Mouse (Mus musculus) limb, embryonic 10.5 days (tissue): ENCODE measurements around the gene Syn3. TPM values are rescaled to one million over a fixed set of nuclear protein-coding genes. Genes with fewer than 3 reads are reported as not detected.

Source experiments
- DNase-seq: peaks from one replicate; pipeline ENCODE4 v3.0.0-alpha.2; 2017; ENCODE audit warnings: low spot score
- H3K27ac ChIP-seq: fragments of 300-500 bp; sonication (generic); 2 replicates; pipeline ENCODE4 v1.5.1; 2016; ENCODE audit warnings: mild to moderate bottlenecking
- H3K27me3 ChIP-seq: fragments of 300-500 bp; sonication (generic); 2 replicates; pipeline ENCODE4 v1.6.1; 2016; ENCODE audit warnings: low read depth, mild to moderate bottlenecking; ENCODE audit not compliant: poor library complexity, severe bottlenecking
- H3K36me3 ChIP-seq: fragments of 300-500 bp; sonication (generic); 2 replicates; pipeline ENCODE4 v1.6.1; 2016; ENCODE audit warnings: mild to moderate bottlenecking, moderate library complexity
- H3K4me1 ChIP-seq: fragments of 300-500 bp; sonication (generic); 2 replicates; pipeline ENCODE4 v1.6.1; 2016
- H3K4me3 ChIP-seq: fragments of 300-500 bp; sonication (generic); 2 replicates; pipeline ENCODE4 v1.5.1; 2016; ENCODE audit warnings: mild to moderate bottlenecking, moderate library complexity
- H3K9me3 ChIP-seq: fragments of 300-500 bp; sonication (generic); replicated peaks from 2 replicates; pipeline ENCODE4 v1.6.1; 2016; ENCODE audit warnings: mild to moderate bottlenecking
- WGBS: fragments of 180-500 bp; shearing (Covaris S2); methylation state at CpG from one replicate; pipeline ENCODE4 v1.1.7; 2016; 5-methylcytosine and 5-hydroxymethylcytosine counted together
- polyA plus RNA-seq: library from polyadenylated mRNA; unstranded; fragments of >200 nt; fragmentation: Nextera tagmentation; extraction: Ambion mirVana; gene quantifications from 2 replicates; pipeline ENCODE4 v1.2.1, GENCODE M21; 2016

The Syn3 gene
- polyA plus RNA-seq, 1 experiment from 2014 or later, result 3.6 TPM

DNA sequence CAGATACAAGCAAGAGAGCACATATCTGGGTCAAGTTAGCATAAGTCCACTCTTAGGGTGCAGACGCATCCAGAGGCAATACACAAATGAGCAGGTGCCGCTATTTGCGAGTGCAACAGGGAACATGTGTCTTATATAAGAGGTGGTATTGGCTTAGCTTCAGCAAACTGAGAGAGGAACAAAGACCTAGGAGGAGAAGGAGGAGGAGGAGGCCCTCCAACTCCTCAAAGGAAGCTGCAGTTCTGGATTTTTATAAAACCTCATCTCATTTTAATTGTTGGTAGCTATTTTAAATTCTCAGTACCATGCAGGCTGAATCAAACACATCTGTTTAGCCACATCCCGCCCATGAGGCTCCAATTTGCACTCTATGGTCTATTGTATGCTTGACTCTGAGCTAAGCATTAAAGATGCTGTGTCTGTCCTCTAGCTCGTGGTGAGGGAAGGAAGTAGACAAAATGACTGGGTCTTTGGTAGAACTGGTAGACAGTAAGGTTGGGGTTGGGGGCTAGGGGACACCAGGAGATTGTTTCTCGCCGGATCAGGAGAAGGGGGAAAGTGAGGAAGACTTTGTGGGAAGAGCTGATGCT is 219.0 kb downstream of the Syn3 start:
- 0 out of 2 replicates have a peak overlapping the region, but pooled peaks have one; percentile 36 for H3K27ac ChIP-seq
- no peak overlapping the region for H3K4me3 ChIP-seq
- DNase-seq, result no peak
- no peaks in the 10 kb centered on the region for H3K36me3 ChIP-seq
- H3K9me3 ChIP-seq, result no peaks in the 10 kb centered on the region
- 88% methylated on average over 7 of the region's 7 CpGs for WGBS
- H3K27me3 ChIP-seq, result no peaks in the 10 kb centered on the region
- peaks cover 16% of the 10 kb centered on the region for H3K4me1 ChIP-seq

DNA sequence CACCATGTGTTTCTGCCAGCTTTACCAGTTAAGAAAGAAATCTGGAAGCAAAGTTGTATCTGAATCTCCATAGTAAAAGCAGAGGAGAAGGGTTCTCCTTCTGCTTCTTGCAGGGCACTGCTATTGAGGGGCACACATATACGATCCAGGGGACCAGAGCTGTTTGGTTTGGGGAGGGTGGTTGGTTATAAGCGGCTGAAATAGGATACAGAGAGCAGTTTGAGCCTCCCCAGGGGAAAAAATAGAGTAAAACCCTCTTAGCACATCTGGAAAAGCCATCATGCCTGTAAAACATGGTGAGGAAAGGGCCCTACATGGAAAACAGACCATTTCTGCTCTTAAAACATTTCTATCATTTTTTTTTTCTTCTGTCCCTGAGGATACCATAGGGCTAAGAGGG is 220.2 kb downstream of the Syn3 start:
- H3K9me3 ChIP-seq, result no peaks in the 10 kb centered on the region
- peaks cover 24% of the 10 kb centered on the region for H3K4me1 ChIP-seq
- H3K27me3 ChIP-seq, result no peaks in the 10 kb centered on the region
- WGBS, result 79% methylated on average over 2 of the region's 2 CpGs
- H3K4me3 ChIP-seq, result no peak overlapping the region
- H3K27ac ChIP-seq, result peak overlapping the region; percentile 53; the same call in 1 of the 2 replicates
- DNase-seq, result no peak
- no peaks in the 10 kb centered on the region for H3K36me3 ChIP-seq

DNA sequence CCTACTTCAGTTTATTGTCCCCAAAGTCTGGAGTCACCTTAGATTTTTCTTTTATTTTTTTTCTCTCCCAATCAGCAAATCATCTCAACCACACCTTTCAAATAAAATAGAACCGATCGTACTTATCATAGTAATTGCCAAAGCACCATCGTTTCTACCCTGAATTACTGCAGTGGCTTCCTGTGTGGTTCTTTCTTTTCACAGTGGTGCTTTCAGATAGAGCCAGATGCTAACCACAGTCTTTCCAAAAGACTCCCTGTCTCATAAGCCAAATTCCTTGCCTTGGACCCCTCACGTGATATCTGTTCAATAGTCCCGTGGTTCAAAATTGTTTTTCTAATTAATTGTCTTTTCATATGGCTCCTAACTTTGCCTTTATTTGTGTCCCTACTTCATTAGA is 221.4 kb downstream of the Syn3 start:
- no peak for DNase-seq
- Histone ChIP-seq H3K4me3 (no peak overlapping the region), H3K9me3 (no peaks in the 10 kb centered on the region), H3K27ac (no peak overlapping the region), H3K27me3 (no peaks in the 10 kb centered on the region), H3K36me3 (no peaks in the 10 kb centered on the region), H3K4me1 (peaks cover 27% of the 10 kb centered on the region)
- 94% methylated on average over 5 of the region's 5 CpGs for WGBS

DNA sequence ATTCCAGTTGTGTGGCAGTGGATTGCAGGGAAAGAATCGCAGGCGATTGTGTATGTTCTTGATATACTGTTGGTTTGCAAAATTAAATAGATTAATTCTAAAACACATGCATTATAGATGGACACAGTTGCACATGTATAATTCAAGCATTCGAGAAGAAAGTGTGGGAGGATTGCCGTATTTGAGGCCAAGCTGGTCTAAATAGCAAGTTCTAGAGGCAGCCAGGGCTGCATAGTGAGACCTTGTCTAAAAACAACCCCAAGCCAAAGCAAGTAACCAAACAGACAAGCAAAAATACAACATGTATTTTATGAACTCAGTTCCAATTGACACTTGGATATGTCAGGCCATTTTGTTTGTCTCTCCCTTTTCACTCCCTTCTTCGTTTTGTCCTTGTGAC is 223.1 kb downstream of the Syn3 start:
- peaks cover 27% of the 10 kb centered on the region for H3K4me1 ChIP-seq
- H3K4me3 ChIP-seq, result no peak overlapping the region
- DNase-seq, result no peak
- WGBS, result 97% methylated on average over 5 of the region's 5 CpGs
- no peaks in the 10 kb centered on the region for H3K27me3 ChIP-seq
- H3K36me3 ChIP-seq, result no peaks in the 10 kb centered on the region
- H3K9me3 ChIP-seq, result no peaks in the 10 kb centered on the region
- no peak overlapping the region for H3K27ac ChIP-seq

DNA sequence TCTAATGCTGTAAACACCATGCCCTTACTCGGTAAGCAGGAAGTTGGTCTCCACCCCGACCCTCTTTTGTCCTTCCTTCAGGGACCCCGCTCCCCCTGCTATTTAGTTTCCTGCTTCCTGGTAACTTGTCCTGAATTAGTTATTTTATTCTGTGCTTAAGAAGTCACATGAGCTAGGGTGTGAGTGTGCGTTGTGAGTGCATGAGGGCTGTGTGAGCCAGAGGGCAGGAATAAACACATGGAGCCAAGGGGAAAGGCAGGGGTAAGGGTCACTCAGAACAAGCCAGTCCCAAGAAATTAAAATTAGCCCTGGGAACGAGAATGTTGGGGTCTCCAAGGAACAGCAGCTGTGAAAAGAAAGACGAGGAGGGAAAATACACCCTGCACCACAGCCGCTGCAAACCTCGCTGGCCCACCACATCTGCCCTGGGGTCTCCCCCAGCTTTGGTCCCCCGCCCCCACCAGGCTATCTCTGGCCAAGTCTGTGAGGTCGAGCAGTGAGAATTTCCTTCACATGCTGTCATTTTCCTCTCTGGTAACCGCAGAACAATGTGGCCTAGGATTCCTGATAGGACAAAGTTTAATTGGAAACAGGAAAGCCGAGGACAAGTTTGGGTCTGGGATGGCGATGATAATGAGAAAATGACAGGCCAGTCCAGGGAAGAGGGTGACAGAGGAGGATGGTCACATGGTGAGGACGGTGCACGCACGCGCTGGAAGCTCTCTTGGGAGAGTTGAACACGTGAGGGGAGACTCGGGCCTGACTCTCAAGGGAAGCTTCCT is 225.1 kb downstream of the Syn3 start:
- Histone ChIP-seq H3K4me3 (no peak overlapping the region), H3K27me3 (no peaks in the 10 kb centered on the region), H3K27ac (peak overlapping the region; percentile 78), H3K4me1 (peaks cover 16% of the 10 kb centered on the region), H3K9me3 (no peaks in the 10 kb centered on the region), H3K36me3 (no peaks in the 10 kb centered on the region)
- no peak for DNase-seq
- 65% methylated on average over 19 of the region's 19 CpGs for WGBS

DNA sequence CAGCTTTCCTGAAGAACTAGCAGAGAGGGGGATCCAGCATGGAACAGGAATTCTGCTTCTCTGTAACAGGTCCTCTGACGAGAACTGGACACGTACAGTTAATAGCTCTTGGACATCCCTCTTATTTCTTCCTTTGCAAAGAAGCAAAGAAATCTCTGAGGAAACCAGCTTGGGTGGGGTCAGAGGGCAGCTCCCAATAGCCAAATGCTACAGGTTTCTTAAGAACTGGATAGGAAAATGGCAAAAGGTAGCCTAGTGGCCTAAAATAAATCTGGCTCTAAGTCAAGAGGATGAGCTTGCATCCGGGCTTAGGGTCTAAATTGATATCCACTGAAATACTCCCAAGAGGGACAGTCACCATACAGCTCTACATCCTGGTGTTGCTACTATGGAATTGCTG is 225.9 kb downstream of the Syn3 start:
- H3K9me3 ChIP-seq, result no peaks in the 10 kb centered on the region
- H3K4me1 ChIP-seq, result peaks cover 11% of the 10 kb centered on the region
- 93% methylated on average over 3 of the region's 3 CpGs for WGBS
- H3K27ac ChIP-seq, result peak overlapping the region; percentile 78
- H3K36me3 ChIP-seq, result no peaks in the 10 kb centered on the region
- H3K4me3 ChIP-seq, result no peak overlapping the region
- H3K27me3 ChIP-seq, result no peaks in the 10 kb centered on the region
- DNase-seq, result no peak

DNA sequence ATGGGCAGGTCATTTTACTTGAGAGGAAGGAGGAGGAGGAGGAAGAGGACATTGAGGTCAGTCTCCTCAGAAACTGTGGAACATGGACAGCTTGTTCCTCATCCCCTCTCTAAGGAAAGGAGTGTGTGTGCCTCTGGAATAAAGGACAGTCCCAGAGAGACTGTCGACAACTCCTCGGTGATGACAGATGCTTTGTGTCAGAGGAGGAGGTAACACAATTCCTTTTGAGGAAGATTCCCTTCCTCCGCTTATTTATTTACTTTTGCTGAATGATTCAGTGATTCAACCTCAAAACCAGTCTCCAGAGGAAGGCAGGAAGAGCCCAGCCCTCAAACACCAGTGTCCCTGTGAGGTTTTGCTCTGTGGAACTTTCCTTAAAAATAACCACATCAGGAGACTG is 228.4 kb downstream of the Syn3 start:
- no peak overlapping the region for H3K4me3 ChIP-seq
- H3K27ac ChIP-seq, result no peak overlapping the region
- H3K36me3 ChIP-seq, result no peaks in the 10 kb centered on the region
- no peaks in the 10 kb centered on the region for H3K9me3 ChIP-seq
- H3K4me1 ChIP-seq, result peaks cover 11% of the 10 kb centered on the region
- DNase-seq, result no peak
- WGBS, result 87% methylated on average over 3 of the region's 3 CpGs
- H3K27me3 ChIP-seq, result no peaks in the 10 kb centered on the region

DNA sequence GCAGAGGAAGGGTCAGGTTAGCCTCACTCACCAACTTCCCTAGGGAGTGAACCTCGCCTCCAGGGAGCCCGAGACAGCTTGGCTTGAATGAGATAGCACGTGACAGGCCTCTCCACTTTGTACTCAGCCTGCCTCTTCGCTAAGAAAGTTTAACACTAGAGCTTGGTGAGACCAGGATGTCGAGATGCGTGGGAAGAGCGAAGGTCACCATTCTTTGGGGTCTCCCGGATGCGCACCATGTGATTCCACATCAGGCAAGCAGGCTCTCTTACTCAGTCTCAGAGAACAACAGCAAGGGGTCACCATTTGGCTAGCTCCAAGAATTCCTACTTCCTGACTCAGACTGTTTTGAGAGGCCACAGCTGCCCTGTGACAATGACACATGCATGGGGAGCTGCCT is 234.1 kb downstream of the Syn3 start:
- no peaks in the 10 kb centered on the region for H3K36me3 ChIP-seq
- no peaks in the 10 kb centered on the region for H3K4me1 ChIP-seq
- 90% methylated on average over 9 of the region's 9 CpGs for WGBS
- no peak overlapping the region for H3K27ac ChIP-seq
- no peak overlapping the region for H3K4me3 ChIP-seq
- no peaks in the 10 kb centered on the region for H3K9me3 ChIP-seq
- H3K27me3 ChIP-seq, result no peaks in the 10 kb centered on the region
- DNase-seq, result no peak

DNA sequence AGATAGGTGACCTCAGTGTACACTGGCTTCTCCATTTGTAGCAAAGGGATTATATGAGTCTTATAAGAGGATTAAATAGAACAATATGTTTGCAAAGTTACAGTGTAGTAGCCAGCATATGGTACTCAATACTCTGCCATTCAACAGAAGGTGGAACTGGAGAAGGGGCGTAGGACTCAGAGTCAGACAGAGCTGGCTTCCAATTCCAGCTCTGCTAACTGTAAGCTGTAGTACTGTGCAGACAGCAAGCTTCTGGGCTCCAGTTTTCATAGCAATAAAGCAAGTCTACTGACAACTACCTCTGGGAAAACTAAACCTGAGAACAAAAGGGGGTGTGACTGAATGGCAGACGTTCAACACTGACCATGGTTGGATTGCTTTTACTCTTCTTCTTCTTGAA is 237.0 kb downstream of the Syn3 start:
- H3K27me3 ChIP-seq, result no peaks in the 10 kb centered on the region
- WGBS, result 90% methylated on average over 2 of the region's 2 CpGs
- no peaks in the 10 kb centered on the region for H3K9me3 ChIP-seq
- H3K36me3 ChIP-seq, result no peaks in the 10 kb centered on the region
- DNase-seq, result no peak
- H3K4me1 ChIP-seq, result peaks cover 3% of the 10 kb centered on the region; the same call in 1 of the 2 replicates
- no peak overlapping the region for H3K4me3 ChIP-seq
- no peak overlapping the region for H3K27ac ChIP-seq

DNA sequence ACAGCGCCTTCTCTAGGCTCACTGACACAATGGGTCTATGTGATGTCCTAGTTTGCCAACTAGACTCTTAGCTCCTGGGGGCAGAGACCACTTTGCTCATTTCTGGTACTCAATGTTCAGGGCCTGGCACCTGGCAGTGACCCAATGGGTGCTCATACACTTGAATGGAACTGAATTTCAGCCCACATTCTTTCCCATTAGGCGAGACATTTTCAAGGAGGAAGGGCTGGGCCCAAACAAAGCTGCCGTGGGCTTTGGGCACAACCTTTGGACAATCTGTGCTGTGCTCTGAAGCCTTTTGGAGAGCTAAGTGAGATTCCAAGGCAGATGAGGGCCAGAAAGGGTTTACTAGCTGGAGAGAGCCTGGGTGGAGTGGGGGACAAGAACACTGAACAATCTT is 239.7 kb downstream of the Syn3 start:
- H3K4me1 ChIP-seq, result peaks cover 3% of the 10 kb centered on the region; the same call in 1 of the 2 replicates
- WGBS, result 90% methylated on average over 3 of the region's 3 CpGs
- no peak for DNase-seq
- no peaks in the 10 kb centered on the region for H3K27me3 ChIP-seq
- no peaks in the 10 kb centered on the region for H3K9me3 ChIP-seq
- no peak overlapping the region for H3K27ac ChIP-seq
- H3K4me3 ChIP-seq, result no peak overlapping the region
- H3K36me3 ChIP-seq, result no peaks in the 10 kb centered on the region

DNA sequence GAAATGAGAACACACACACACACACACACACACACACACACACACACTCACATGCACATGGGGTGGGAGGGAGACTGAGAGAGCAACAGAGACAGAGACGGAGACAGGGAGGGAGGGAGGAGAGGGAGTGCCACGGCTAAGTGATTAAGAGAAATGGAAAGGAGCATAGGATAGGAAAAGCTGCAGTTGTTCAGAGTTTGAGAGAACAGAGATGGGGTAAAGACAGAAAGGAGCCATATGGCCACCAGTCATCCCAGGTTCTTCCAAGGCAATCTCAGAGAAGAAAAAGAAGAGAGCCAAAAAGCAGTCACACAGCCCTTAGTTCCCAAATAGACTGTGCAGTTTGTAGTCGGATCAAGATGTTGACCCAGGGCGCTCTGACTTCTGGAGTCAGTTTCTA is 240.7 kb downstream of the Syn3 start:
- 81% methylated on average over 4 of the region's 4 CpGs for WGBS
- no peaks in the 10 kb centered on the region for H3K27me3 ChIP-seq
- no peak overlapping the region for H3K27ac ChIP-seq
- no peak overlapping the region for H3K4me3 ChIP-seq
- no peak for DNase-seq
- no peaks in the 10 kb centered on the region for H3K36me3 ChIP-seq
- peaks cover 3% of the 10 kb centered on the region; the same call in 1 of the 2 replicates for H3K4me1 ChIP-seq
- no peaks in the 10 kb centered on the region for H3K9me3 ChIP-seq

DNA sequence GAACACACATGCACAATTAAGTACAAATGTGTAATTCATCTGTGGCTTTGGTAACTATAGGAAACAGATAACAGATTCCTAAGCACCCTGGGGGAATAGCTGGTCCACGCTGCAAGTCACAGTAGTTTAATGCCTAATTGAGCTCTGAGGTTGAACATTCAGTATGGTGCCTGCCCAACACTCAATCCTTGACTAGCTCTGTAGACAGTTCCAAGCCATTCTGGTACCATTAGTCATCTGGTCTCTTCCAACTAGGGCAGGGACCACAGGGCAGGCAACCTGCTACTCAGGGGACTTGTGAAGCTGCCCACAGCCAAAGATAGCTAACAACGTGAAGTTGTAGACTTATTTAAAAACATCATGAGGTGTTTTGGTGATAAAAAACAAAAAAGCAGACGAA is 241.7 kb downstream of the Syn3 start:
- WGBS, result 83% methylated on average over 3 of the region's 3 CpGs
- H3K4me1 ChIP-seq, result peaks cover 3% of the 10 kb centered on the region; the same call in 1 of the 2 replicates
- H3K27ac ChIP-seq, result no peak overlapping the region
- no peak overlapping the region for H3K4me3 ChIP-seq
- H3K36me3 ChIP-seq, result no peaks in the 10 kb centered on the region
- no peaks in the 10 kb centered on the region for H3K9me3 ChIP-seq
- no peaks in the 10 kb centered on the region for H3K27me3 ChIP-seq
- DNase-seq, result no peak

DNA sequence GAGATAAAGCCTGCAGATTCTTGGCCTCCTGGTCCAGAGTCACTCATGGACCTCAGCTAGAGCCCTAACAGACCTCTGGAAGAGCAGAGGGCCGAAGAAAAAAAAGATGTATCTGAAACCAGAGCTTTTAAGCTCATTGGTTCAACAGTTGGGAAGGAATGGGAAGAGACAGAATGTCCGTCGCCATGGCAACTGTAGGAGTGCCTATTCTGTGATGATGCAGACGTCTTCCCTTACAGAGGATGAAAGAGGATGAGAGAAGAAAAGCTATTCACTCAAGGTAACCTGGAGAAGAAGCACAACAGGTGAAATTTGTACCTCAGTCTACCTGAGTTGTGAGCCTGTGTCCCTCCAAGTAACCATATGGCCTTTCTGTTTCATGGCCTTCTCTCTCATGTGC is 242.5 kb downstream of the Syn3 start:
- Histone ChIP-seq H3K36me3 (no peaks in the 10 kb centered on the region), H3K4me1 (peaks cover 3% of the 10 kb centered on the region; the same call in 1 of the 2 replicates), H3K27ac (no peak overlapping the region), H3K9me3 (no peaks in the 10 kb centered on the region), H3K4me3 (no peak overlapping the region), H3K27me3 (no peaks in the 10 kb centered on the region)
- DNase-seq, result no peak
- WGBS, result 58% methylated on average over 4 of the region's 4 CpGs
